Mouse (Mus musculus) limb, embryonic 10.5 days (tissue): ENCODE data around the gene Il17re. TPM values are rescaled to one million over a fixed set of nuclear protein-coding genes. Genes with fewer than 3 reads are reported as not detected.
A peak's percentile ranks its signal among the peaks of the same experiment; 100 is the strongest.

Experiments used
- DNase-seq: peaks from one replicate; pipeline ENCODE4 v3.0.0-alpha.2; 2017; ENCODE audit warnings: low spot score
- H3K27ac ChIP-seq: fragments of 300-500 bp; sonication (generic); 2 replicates; pipeline ENCODE4 v1.5.1; 2016; ENCODE audit warnings: mild to moderate bottlenecking
- H3K27me3 ChIP-seq: fragments of 300-500 bp; sonication (generic); 2 replicates; pipeline ENCODE4 v1.6.1; 2016; ENCODE audit warnings: low read depth, mild to moderate bottlenecking; ENCODE audit not compliant: poor library complexity, severe bottlenecking
- H3K36me3 ChIP-seq: fragments of 300-500 bp; sonication (generic); 2 replicates; pipeline ENCODE4 v1.6.1; 2016; ENCODE audit warnings: mild to moderate bottlenecking, moderate library complexity
- H3K4me1 ChIP-seq: fragments of 300-500 bp; sonication (generic); 2 replicates; pipeline ENCODE4 v1.6.1; 2016
- H3K4me3 ChIP-seq: fragments of 300-500 bp; sonication (generic); 2 replicates; pipeline ENCODE4 v1.5.1; 2016; ENCODE audit warnings: mild to moderate bottlenecking, moderate library complexity
- H3K9me3 ChIP-seq: fragments of 300-500 bp; sonication (generic); replicated peaks from 2 replicates; pipeline ENCODE4 v1.6.1; 2016; ENCODE audit warnings: mild to moderate bottlenecking
- WGBS: fragments of 180-500 bp; shearing (Covaris S2); methylation state at CpG from one replicate; pipeline ENCODE4 v1.1.7; 2016; 5-methylcytosine and 5-hydroxymethylcytosine counted together
- microRNA-seq: library from miRNA; unstranded; fragments of <30 nt; microRNA quantifications from one replicate; pipeline ENCODE4, GENCODE M21; 2017
- polyA plus RNA-seq: library from polyadenylated mRNA; unstranded; fragments of >200 nt; fragmentation: Nextera tagmentation; extraction: Ambion mirVana; gene quantifications from 2 replicates; pipeline ENCODE4 v1.2.1, GENCODE M21; 2016

Gene Il17re
- polyA plus RNA-seq, 1 experiment from 2014 or later: 2.2 TPM

DNA sequence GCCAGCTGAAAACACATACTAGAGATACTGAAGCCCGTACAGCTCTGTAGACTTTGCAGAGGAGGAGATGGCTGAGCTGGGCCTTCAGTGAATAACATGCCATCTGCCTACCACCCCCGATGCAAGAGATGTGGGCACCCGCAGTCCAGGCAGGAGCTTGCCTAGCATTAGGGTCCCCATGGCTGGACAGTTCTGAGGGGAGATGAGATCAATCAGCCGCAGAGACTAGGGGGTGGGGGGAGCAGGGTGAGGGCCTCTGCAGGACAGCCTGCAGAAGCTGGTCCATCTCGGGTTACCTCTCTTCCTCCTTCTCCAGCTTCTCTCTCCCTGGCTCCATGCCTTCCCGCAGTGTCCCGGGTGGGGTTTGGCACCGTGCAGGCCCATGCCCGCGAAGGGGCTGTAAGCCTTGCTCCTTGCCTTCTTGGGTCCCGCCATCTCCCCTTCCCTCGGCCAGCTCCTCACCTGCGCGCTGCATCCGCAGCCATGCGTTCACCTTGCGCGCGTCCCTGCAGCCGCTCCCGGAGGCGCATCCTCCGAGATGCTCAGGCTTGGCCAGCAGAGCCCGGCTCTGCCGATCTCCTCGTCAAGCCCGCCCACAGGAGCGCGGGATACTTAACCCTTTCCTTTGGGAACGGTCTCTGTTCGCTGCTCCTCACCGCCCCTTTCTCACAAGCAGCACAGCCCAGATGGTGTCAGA is 43.3 kb downstream of the Il17re start, which contains the start of gene Prrt3:
TSS of gene Prrt3 (minus strand) at position 544 of the 697 bp plus-strand sequence.
- H3K27me3 ChIP-seq: peaks cover 62% of the 10 kb centered on the region
- DNase-seq: peak; percentile 51

DNA sequence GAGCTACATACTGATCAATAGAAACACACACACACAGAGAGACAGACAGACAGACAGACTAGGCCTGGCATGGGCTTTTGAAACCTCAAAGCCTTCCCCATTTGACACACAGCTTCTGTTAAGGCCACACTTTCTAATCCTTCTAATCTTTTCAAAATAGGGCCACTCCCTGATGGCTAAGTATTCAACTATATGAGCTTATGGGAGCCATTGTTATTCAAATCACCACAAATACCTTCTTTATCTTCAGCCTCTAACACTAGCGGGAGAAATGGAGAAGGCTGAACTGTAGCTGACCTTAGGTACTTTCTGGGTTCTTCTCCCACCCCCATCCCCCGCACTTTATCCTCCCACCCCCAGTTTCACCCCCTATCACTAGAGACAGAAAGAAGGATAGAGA is 44.5 kb downstream of the Il17re start:
- no peak for DNase-seq
- no peaks in the 10 kb centered on the region for H3K9me3 ChIP-seq
- H3K4me1 ChIP-seq: peaks cover 7% of the 10 kb centered on the region
- H3K27ac ChIP-seq: no peak overlapping the region
- H3K36me3 ChIP-seq: no peaks in the 10 kb centered on the region
- H3K27me3 ChIP-seq: peaks cover 49% of the 10 kb centered on the region
- H3K4me3 ChIP-seq: no peak overlapping the region
- 87% methylated on average over 2 of the region's 2 CpGs for WGBS

More for the DNA sequence above, 43.3 kb downstream of the Il17re start, which contains the start of gene Prrt3:
- 3% methylated on average over 32 of the region's 32 CpGs for WGBS
- no peaks in the 10 kb centered on the region for H3K36me3 ChIP-seq
- H3K9me3 ChIP-seq: no peaks in the 10 kb centered on the region
- peaks cover 7% of the 10 kb centered on the region for H3K4me1 ChIP-seq
- H3K4me3 ChIP-seq: peak within 1 kb of the TSS; percentile 54
- H3K27ac ChIP-seq: peak within 1 kb of the TSS; percentile 42; the same call in 1 of the 2 replicates

DNA sequence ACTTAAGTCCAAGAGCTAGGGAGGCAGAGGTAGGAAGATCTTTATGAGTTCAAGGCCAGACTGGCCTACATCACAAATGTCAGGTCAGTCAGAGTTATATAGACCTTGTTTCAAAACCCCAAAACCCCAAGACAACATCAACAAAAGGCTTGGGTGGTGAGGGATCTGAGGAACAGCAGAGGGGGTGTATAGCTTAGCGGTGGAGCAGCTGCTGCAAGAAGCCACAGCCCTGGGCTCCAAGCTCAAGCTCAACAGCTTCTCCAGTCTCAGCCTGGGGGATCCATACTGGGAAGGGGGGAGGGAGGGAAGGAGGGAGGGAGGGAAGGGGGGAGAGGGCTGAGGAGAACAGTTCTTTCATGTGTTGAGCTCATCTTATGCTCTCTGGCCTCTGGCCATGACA is 47.4 kb downstream of the Il17re start:
- Histone ChIP-seq H3K27ac (no peak overlapping the region), H3K4me3 (no peak overlapping the region), H3K27me3 (peaks cover 26% of the 10 kb centered on the region), H3K36me3 (no peaks in the 10 kb centered on the region), H3K4me1 (peaks cover 12% of the 10 kb centered on the region), H3K9me3 (no peaks in the 10 kb centered on the region)
- no peak for DNase-seq
- WGBS: 87% methylated on average over 1 of the region's 1 CpGs

DNA sequence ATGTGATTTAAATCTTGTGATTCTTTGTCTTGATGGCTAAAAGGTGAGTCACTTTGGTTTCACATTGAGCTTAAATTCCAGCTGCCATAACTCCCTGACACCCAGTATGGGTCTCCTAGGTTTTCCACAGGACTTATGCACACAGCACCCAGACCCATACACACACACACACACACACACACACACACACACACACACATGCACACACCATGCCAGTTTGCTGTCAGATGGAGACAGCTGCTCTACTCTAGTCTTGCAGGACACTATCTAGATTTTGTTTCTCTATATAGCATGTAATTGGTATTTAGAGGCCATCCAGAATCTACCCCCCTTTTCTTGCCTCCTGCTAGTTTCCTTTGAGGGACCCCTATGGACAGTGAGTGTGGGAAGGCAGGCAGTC is 48.8 kb downstream of the Il17re start:
- DNase-seq: no peak
- H3K9me3 ChIP-seq: no peaks in the 10 kb centered on the region
- peaks cover 12% of the 10 kb centered on the region for H3K27me3 ChIP-seq
- H3K36me3 ChIP-seq: no peaks in the 10 kb centered on the region; the same call in 1 of the 2 replicates
- H3K27ac ChIP-seq: no peak overlapping the region
- H3K4me3 ChIP-seq: no peak overlapping the region
- H3K4me1 ChIP-seq: 0 out of 2 replicates have a peak, but pooled peaks cover 5% of the 10 kb centered on the region

DNA sequence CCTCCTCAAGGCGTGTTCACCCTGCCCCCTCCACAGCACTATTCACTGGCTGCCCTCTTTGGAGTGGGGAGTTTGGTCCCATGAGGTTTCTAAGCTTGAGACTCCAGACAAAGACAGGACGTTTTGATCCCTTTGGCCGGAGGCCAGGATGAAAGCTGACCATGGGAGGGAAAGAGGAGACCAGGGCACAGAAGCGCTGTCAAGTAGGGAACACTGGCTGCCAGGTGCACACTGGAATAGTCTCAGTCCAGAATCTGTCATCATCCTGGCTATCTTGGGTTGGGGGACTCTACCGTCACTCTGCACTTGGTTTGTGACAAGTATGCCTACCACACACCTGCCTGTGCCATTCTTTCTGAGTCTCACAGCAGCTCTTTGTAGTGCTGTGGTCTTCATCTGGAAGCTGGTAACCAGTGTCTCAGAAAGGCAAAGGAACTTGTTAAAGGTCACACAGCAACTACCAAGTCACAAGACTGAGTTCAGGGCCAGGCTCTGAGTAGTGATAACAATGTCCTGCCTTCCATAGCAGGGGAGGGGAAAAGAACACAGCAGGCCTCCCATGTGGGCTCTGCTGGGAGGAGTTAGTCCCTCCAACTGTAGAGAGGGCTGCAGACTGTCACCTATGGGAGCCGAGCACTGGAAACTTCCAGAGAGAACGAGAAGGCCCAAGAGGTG is 50.1 kb downstream of the Il17re start:
- Histone ChIP-seq H3K27me3 (no peaks in the 10 kb centered on the region), H3K36me3 (peaks cover 6% of the 10 kb centered on the region), H3K4me3 (no peak overlapping the region), H3K4me1 (0 out of 2 replicates have a peak, but pooled peaks cover 5% of the 10 kb centered on the region), H3K27ac (no peak overlapping the region), H3K9me3 (no peaks in the 10 kb centered on the region)
- DNase-seq: peak; percentile 18
- WGBS: 76% methylated on average over 7 of the region's 7 CpGs

DNA sequence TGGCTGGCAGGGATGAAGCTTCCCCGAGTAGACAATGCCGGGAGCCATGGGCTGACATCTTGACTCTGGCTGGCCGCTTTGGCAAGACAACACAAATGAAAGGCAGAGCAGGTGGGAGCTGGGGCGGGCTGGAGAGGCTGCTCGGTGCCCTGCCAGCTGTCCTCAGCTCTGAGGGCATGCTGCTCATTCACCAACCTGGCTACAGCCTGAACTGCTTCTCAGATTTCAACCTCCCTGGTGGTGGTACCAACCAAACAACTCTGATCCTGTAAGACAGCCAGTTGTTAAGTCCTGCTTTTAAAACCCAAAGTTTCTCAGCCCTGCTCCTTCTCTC is 50.6 kb downstream of the Il17re start:
- Histone ChIP-seq H3K4me3 (no peak overlapping the region), H3K27ac (no peak overlapping the region), H3K4me1 (0 out of 2 replicates have a peak, but pooled peaks cover 5% of the 10 kb centered on the region), H3K36me3 (peaks cover 11% of the 10 kb centered on the region), H3K9me3 (no peaks in the 10 kb centered on the region), H3K27me3 (no peaks in the 10 kb centered on the region)
- WGBS: 62% methylated on average over 5 of the region's 5 CpGs
- peak; percentile 26 for DNase-seq

DNA sequence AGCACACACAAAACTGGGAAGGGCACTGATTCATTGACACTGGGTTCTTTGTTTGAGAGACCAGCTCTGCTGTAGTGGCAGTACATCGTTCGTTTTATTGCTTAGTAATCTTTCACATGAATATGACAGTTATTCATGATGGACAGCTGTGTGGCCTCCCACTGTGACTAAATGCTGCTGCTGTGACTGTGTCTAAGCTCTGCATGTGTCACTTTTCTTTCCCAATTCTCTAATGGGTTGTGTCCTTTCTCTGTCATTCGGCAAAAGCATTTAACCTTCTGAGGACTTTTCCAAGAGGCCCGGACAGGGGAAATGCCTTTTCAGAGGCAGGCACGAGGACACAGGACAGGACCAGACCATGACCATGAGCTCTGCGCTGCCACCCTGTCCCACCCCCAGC is 55.7 kb downstream of the Il17re start:
- 92% methylated on average over 6 of the region's 6 CpGs for WGBS
- no peak for DNase-seq
- Histone ChIP-seq H3K4me3 (no peak overlapping the region), H3K4me1 (0 out of 2 replicates have a peak, but pooled peaks cover under 1% of the 10 kb centered on the region), H3K36me3 (peaks cover 62% of the 10 kb centered on the region), H3K27ac (no peak overlapping the region), H3K27me3 (no peaks in the 10 kb centered on the region), H3K9me3 (no peaks in the 10 kb centered on the region)

DNA sequence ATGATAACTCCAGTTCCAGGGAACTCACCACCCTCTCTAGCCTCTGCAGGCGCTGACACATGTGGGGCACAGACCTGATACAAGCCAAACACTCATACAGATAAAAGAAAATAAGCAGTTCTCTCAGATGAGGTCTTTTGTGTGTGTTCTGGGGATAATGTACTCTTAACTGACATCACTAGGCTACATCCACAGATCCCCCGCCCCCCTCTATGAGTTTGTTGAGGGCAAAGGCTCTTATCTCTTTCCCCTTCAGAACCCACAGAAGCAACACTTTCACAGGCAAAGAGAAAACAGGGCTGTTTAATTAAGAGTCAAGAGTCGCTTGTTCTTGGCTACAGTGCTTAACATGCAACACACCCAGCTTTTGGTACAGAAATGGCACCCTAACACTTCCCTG is 56.3 kb downstream of the Il17re start:
- DNase-seq: no peak
- H3K4me1 ChIP-seq: no peaks in the 10 kb centered on the region
- no peak overlapping the region for H3K27ac ChIP-seq
- H3K27me3 ChIP-seq: no peaks in the 10 kb centered on the region
- H3K4me3 ChIP-seq: no peak overlapping the region
- WGBS: 95% methylated on average over 3 of the region's 3 CpGs
- peaks cover 68% of the 10 kb centered on the region for H3K36me3 ChIP-seq
- no peaks in the 10 kb centered on the region for H3K9me3 ChIP-seq

DNA sequence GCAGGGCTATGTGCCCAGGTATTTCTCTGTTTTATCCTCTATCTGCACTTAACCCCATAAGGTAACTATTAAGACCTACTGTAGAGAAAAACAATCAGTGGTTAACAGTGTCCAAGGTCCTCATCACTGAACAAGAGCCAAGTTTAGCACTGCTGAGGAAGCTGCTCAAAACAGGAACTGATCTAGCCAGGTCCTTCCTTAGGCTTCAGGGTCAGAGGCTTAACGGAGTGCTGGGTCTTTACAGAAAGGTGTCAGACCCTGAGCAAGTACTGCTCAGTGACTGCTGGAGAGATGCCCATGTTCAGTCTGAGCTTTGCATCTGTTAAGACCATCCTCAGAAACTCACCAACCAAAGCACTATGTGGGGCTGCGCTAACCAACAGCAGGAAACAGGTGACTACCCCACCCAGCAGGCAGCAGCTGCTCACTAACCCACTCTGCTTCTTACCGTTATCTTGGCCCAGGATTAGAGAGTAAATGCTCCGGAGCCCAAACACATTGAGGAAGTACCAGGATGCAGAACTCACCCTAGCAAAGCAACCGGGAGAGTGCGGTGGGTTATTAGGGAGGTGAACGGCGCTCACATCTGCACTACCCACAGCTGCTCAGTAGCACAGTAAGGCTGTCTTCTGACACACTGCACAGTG is 59.3 kb downstream of the Il17re start:
- no peak overlapping the region for H3K4me3 ChIP-seq
- no peaks in the 10 kb centered on the region for H3K4me1 ChIP-seq
- no peak overlapping the region for H3K27ac ChIP-seq
- peaks cover 97% of the 10 kb centered on the region for H3K36me3 ChIP-seq
- H3K27me3 ChIP-seq: no peaks in the 10 kb centered on the region
- no peaks in the 10 kb centered on the region for H3K9me3 ChIP-seq
- WGBS: 96% methylated on average over 8 of the region's 8 CpGs
- no peak for DNase-seq

Small RNAs within 50 kb of the gene (microRNA-seq; reads per million reads assigned to microRNA genes)
- gene Gm24387: not detected

Other genes starting within 250 kb of the Il17re start
- gene Mtmr14, start 220.6 kb upstream of the Il17re start, polyA plus RNA-seq: 45.5 and 48.9 TPM in 2 replicates
- gene Cpne9, start 176.2 kb upstream of the Il17re start, polyA plus RNA-seq: 0.06 TPM in 2 replicates
- gene Brpf1, start 151.3 kb upstream of the Il17re start, polyA plus RNA-seq: 26.1 and 28.0 TPM in 2 replicates
- 19.1 and 19.5 TPM in 2 replicates for gene Ogg1, start 131.5 kb upstream of the Il17re start, polyA plus RNA-seq
- 41.3 and 53.9 TPM in 2 replicates for gene Camk1, start 114.5 kb upstream of the Il17re start, polyA plus RNA-seq
- gene Tada3, start 80.6 kb upstream of the Il17re start, polyA plus RNA-seq: 47.2 and 53.4 TPM in 2 replicates
- gene Arpc4, start 80.4 kb upstream of the Il17re start, polyA plus RNA-seq: 383 and 393 TPM in 2 replicates
- 2.7 and 4.1 TPM in 2 replicates for gene Ttll3, start 69.2 kb upstream of the Il17re start, polyA plus RNA-seq
- 37.9 and 40.8 TPM in 2 replicates for gene Rpusd3, start 39.1 kb upstream of the Il17re start, polyA plus RNA-seq
- gene Cidec, start 22.7 kb upstream of the Il17re start, polyA plus RNA-seq: not detected in 2 replicates
- 90.3 and 98.5 TPM in 2 replicates for gene Jagn1, start 15.9 kb upstream of the Il17re start, polyA plus RNA-seq
- gene Il17rc, start 12.9 kb downstream of the Il17re start, polyA plus RNA-seq: 3.4 and 4.0 TPM in 2 replicates
- gene Creld1, start 24.8 kb downstream of the Il17re start, polyA plus RNA-seq: 16.2 and 17.4 TPM in 2 replicates
- 0.60 and 0.73 TPM in 2 replicates for gene Prrt3, start 43.4 kb downstream of the Il17re start, polyA plus RNA-seq
- 75.8 and 75.9 TPM in 2 replicates for gene Emc3, start 73.2 kb downstream of the Il17re start, polyA plus RNA-seq
- 21.6 and 21.9 TPM in 2 replicates for gene Fancd2, start 73.2 kb downstream of the Il17re start, polyA plus RNA-seq
- gene Fancd2os, start 142.2 kb downstream of the Il17re start, polyA plus RNA-seq: 0.30 TPM in 1 of 2 replicates, not detected in the other
- 206 and 208 TPM in 2 replicates for gene Brk1, start 146.3 kb downstream of the Il17re start, polyA plus RNA-seq
- 41.4 and 47.7 TPM in 2 replicates for gene Vhl, start 165.5 kb downstream of the Il17re start, polyA plus RNA-seq
- gene Irak2, start 180.0 kb downstream of the Il17re start, polyA plus RNA-seq: 4.5 and 8.0 TPM in 2 replicates
- gene Tatdn2, start 238.6 kb downstream of the Il17re start, polyA plus RNA-seq: 0.48 and 0.89 TPM in 2 replicates